11 mouse cellular contexts compared by ENCODE assay signal in the genomic region with DNA sequence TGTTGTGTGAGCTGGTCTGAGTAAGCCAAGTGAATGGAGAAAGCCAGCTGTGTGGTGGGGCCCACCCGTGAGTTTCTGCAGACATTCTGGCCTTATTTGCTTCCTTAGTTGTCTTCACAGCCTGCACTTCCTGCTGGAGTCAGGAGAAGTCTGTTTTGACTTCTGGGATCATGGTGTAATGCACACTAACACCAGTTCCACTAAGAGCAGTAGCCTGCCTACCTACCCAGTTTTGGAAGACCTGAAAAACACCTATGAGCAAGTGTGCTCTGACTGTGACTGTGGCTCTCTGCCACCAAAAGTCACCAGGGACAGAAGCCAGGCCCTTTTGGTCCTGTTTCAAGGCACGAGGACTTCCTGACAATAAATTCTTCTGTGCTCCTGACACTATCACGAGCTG.
DNase-seq lines count a peak whose midpoint lies in the region; ATAC-seq and TF ChIP-seq lines count a peak whose summit lies in the region.
"Had no signal": no experiment of that assay in that cellular context is flagged by ENCODE, and none has a peak within 500 bp of the region (broad histone marks: within the 10 kb centered on the region; RNA-seq: fewer than 3 reads in every experiment).

No protein-coding gene starts in this region.

- no peaks in the 10 kb centered on the region for H3K27me3 ChIP-seq in liver, adult 2 months (ENCODE audit: control insufficient read depth, insufficient read depth, low read length)
- no peaks in the 10 kb centered on the region for H3K27me3 ChIP-seq in liver, embryonic 12.5 days (replicated peaks)
- H3K27me3 ChIP-seq in heart, embryonic 11.5 days (ENCODE audit: control insufficient read depth, insufficient read depth, low read length), result no peaks in the 10 kb centered on the region
- H3K27me3 ChIP-seq in limb, embryonic 10.5 days (ENCODE audit: low read depth, poor library complexity, severe bottlenecking), result peaks cover 8% of the 10 kb centered on the region
- H3K27me3 ChIP-seq: forebrain, embryonic 13.5 days; hindbrain, embryonic 13.5 days had no signal

- no peaks in the 10 kb centered on the region for H3K9me3 ChIP-seq in liver, embryonic 12.5 days (replicated peaks)
- H3K9me3 ChIP-seq in heart, embryonic 11.5 days (replicated peaks; ENCODE audit: control insufficient read depth, low read length), result no peaks in the 10 kb centered on the region
- no peaks in the 10 kb centered on the region for H3K9me3 ChIP-seq in limb, embryonic 10.5 days (replicated peaks)
- H3K9me3 ChIP-seq: forebrain, embryonic 13.5 days; hindbrain, embryonic 13.5 days had no signal

- TF ChIP-seq CTCF in liver, adult 2 months (IDR thresholded peaks at IDR 0.05; ENCODE audit: low read depth, low read length), result no peak
- TF ChIP-seq CTCF in left cerebral cortex, adult 2 months (IDR thresholded peaks at IDR 0.05), result no peak

- H3K36me3 ChIP-seq in liver, adult 2 months (ENCODE audit: control insufficient read depth, insufficient read depth, low read length), result no peaks in the 10 kb centered on the region
- H3K36me3 ChIP-seq in liver, embryonic 12.5 days, result no peaks in the 10 kb centered on the region
- H3K36me3 ChIP-seq in heart, embryonic 11.5 days (ENCODE audit: control insufficient read depth, insufficient read depth, low read length), result no peaks in the 10 kb centered on the region
- no peaks in the 10 kb centered on the region for H3K36me3 ChIP-seq in limb, embryonic 10.5 days
- H3K36me3 ChIP-seq: hindbrain, embryonic 13.5 days had no signal

- no peak for TF ChIP-seq POLR2A in liver, adult 2 months (IDR thresholded peaks at IDR 0.05; ENCODE audit: extremely low read depth, insufficient read depth, low read length)

- no peak for ATAC-seq in liver, embryonic 12.5 days
- no peak for ATAC-seq in heart, embryonic 11.5 days (replicated peaks; ENCODE audit: insufficient number of reproducible peaks, low FRiP score, low TSS enrichment)
- ATAC-seq: forebrain, embryonic 13.5 days had no signal

- DNase-seq in liver, adult 2 months (ENCODE audit: extremely low read depth, low read depth, low spot score), result peak; percentile 80
- DNase-seq in cerebellum, adult 9-11 months, result peak; percentile 53
- no peak for DNase-seq in limb, embryonic 10.5 days (ENCODE audit: low spot score)
- no peak for DNase-seq in left cerebral cortex, adult 2 months (ENCODE audit: extremely low spot score in 1 of 2, low spot score in 2 of 2)
- no peak for DNase-seq in spleen, postnatal 36 days (ENCODE audit: low spot score in 2 of 2)
- DNase-seq: layer of hippocampus, adult 9-11 months; thymus, postnatal 4 days had no signal

- H3K4me2 ChIP-seq in liver, embryonic 12.5 days, result no peak overlapping the region
- H3K4me2 ChIP-seq in heart, embryonic 11.5 days, result no peak overlapping the region
- H3K4me2 ChIP-seq: forebrain, embryonic 13.5 days; hindbrain, embryonic 13.5 days had no signal

- WGBS in liver, adult 2 months, result 20% methylated on average over 3 of the region's 3 CpGs
- 32% methylated on average over 3 of the region's 3 CpGs for WGBS in liver, embryonic 12.5 days (ENCODE audit: insufficient replicate concordance)
- 35% methylated on average over 3 of the region's 3 CpGs for WGBS in heart, embryonic 11.5 days (ENCODE audit: insufficient replicate concordance)
- WGBS in limb, embryonic 10.5 days, result 52% methylated on average over 3 of the region's 3 CpGs

- peak overlapping the region; percentile 11; the same call in 1 of the 2 replicates for H3K9ac ChIP-seq in liver, adult 2 months (ENCODE audit: low read depth, low read length)
- H3K9ac ChIP-seq in liver, embryonic 12.5 days, result no peak overlapping the region
- H3K9ac ChIP-seq in heart, embryonic 11.5 days (ENCODE audit: low read depth, low read length), result no peak overlapping the region
- H3K9ac ChIP-seq: forebrain, embryonic 13.5 days; hindbrain, embryonic 13.5 days had no signal

- H3K4me3 ChIP-seq in liver, adult 2 months (ENCODE audit: insufficient read depth, low read depth, low read length), result no peak overlapping the region
- H3K4me3 ChIP-seq in liver, embryonic 12.5 days, result no peak overlapping the region
- no peak overlapping the region for H3K4me3 ChIP-seq in heart, embryonic 11.5 days (ENCODE audit: low read depth, low read length)
- no peak overlapping the region for H3K4me3 ChIP-seq in limb, embryonic 10.5 days
- H3K4me3 ChIP-seq in left cerebral cortex, adult 2 months, result no peak overlapping the region
- H3K4me3 ChIP-seq: forebrain, embryonic 13.5 days; hindbrain, embryonic 13.5 days had no signal

- H3K4me1 ChIP-seq in liver, adult 2 months (ENCODE audit: control insufficient read depth, insufficient read depth, low read length), result peaks cover 4% of the 10 kb centered on the region
- H3K4me1 ChIP-seq in liver, embryonic 12.5 days, result no peaks in the 10 kb centered on the region
- H3K4me1 ChIP-seq in heart, embryonic 11.5 days (ENCODE audit: control insufficient read depth, insufficient read depth, low read length), result peaks cover 14% of the 10 kb centered on the region
- H3K4me1 ChIP-seq in limb, embryonic 10.5 days, result peaks cover 23% of the 10 kb centered on the region
- H3K4me1 ChIP-seq: forebrain, embryonic 13.5 days; hindbrain, embryonic 13.5 days had no signal

- no peak overlapping the region; the same call in 1 of the 2 replicates for H3K27ac ChIP-seq in liver, adult 2 months (replicated peaks; ENCODE audit: insufficient read depth, low read depth, low read length)
- H3K27ac ChIP-seq in liver, embryonic 12.5 days, result no peak overlapping the region
- H3K27ac ChIP-seq in heart, embryonic 11.5 days (ENCODE audit: low read depth, low read length), result peak overlapping the region; percentile 25; the same call in 1 of the 2 replicates
- 0 out of 2 replicates have a peak overlapping the region, but pooled peaks have one; percentile 14 for H3K27ac ChIP-seq in limb, embryonic 10.5 days
- no peak overlapping the region for H3K27ac ChIP-seq in left cerebral cortex, adult 2 months
- H3K27ac ChIP-seq: forebrain, embryonic 13.5 days; hindbrain, embryonic 13.5 days had no signal

- H3K79me2 ChIP-seq in liver, adult 2 months (ENCODE audit: control insufficient read depth, insufficient read depth, low read length), result no peaks in the 10 kb centered on the region

- intact Hi-C loops in left cerebral cortex, adult 2 months (cut with DNase I), result no loop called here

Comparison
In these comparisons a context has a peak if more than half of its experiments do, and no peak if none do; other contexts are left out.
1. DNase-seq: peak in liver, adult 2 months (single experiment) and cerebellum, adult 9-11 months (single experiment); none in limb, embryonic 10.5 days (single experiment), left cerebral cortex, adult 2 months (0 of 2) and spleen, postnatal 36 days (0 of 2).
2. H3K27ac ChIP-seq: peak in heart, embryonic 11.5 days (single experiment) and limb, embryonic 10.5 days (single experiment); none in liver, adult 2 months (single experiment), liver, embryonic 12.5 days (single experiment) and left cerebral cortex, adult 2 months (single experiment).